Mouse (Mus musculus) myocyte (in vitro differentiated cells): ENCODE measurements at regions not wholly inside any gene's neighbourhood (a gene's known extent, or its start where the extent isn't known, plus 50 kb on each side); places are given as distances from the start of the nearest gene placed in this dataset.

Experiments used
- H3K27me3 ChIP-seq: one replicate; pipeline ENCODE4 v1.6.1; 2011; ENCODE audit not compliant: control insufficient read depth, insufficient read depth, insufficient read length
- H3K36me3 ChIP-seq: one replicate; pipeline ENCODE4 v1.6.1; 2011; ENCODE audit not compliant: control insufficient read depth, insufficient read depth
- H3K4me2 ChIP-seq: one replicate; pipeline ENCODE4 v1.6.1; 2011; ENCODE audit warnings: low read depth, control low read depth
- H3K4me3 ChIP-seq: one replicate; pipeline ENCODE4 v1.5.1; 2011; ENCODE audit warnings: mild to moderate bottlenecking, control low read depth, moderate library complexity
- H3K79me2 ChIP-seq: one replicate; pipeline ENCODE4 v1.6.1; 2011; ENCODE audit not compliant: control insufficient read depth, insufficient read depth
- H3ac ChIP-seq: one replicate; pipeline ENCODE4 v1.6.1; 2011; ENCODE audit not compliant: control insufficient read depth, insufficient read length
- CEBPB ChIP-seq: IDR thresholded peaks from 2 replicates; pipeline ENCODE4 v1.6.1; 2011; ENCODE audit warnings: mild to moderate bottlenecking, moderate library complexity; ENCODE audit not compliant: poor library complexity, insufficient read depth, severe bottlenecking
- E2F4 ChIP-seq: IDR thresholded peaks from one replicate; pipeline ENCODE4 v1.6.1; 2011; ENCODE audit warnings: mild to moderate bottlenecking, control low read depth, moderate library complexity; ENCODE audit not compliant: insufficient read depth
- MAX ChIP-seq: IDR thresholded peaks from one replicate; pipeline ENCODE4 v1.6.1; 2011; ENCODE audit warnings: low read depth, mild to moderate bottlenecking, control low read depth
- MYOD1 ChIP-seq, 3 experiments: IDR thresholded peaks; one replicate each; pipeline ENCODE4 v1.6.1; 2011; ENCODE audit warnings: control low read depth in 2 of 3, low read depth in 2 of 3, mild to moderate bottlenecking in 2 of 3, moderate library complexity in 1 of 3; ENCODE audit not compliant: insufficient read length in 2 of 3, control insufficient read depth in 1 of 3
- MYOG ChIP-seq, 3 experiments: IDR thresholded peaks; one replicate each; pipeline ENCODE4 v1.6.1; 2011; ENCODE audit warnings: control low read depth in 2 of 3, low read depth in 2 of 3, mild to moderate bottlenecking in 2 of 3; ENCODE audit not compliant: insufficient read length in 2 of 3, control insufficient read depth in 1 of 3, insufficient read depth in 1 of 3
- POLR2A ChIP-seq: IDR thresholded peaks from one replicate; pipeline ENCODE4 v1.6.1; 2011; ENCODE audit warnings: low read depth, mild to moderate bottlenecking, control low read depth, moderate library complexity; ENCODE audit not compliant: insufficient read length
- POLR2AphosphoS2 ChIP-seq: IDR thresholded peaks from one replicate; pipeline ENCODE4 v1.6.1; 2011; ENCODE audit warnings: low read depth, control low read depth; ENCODE audit not compliant: insufficient read length
- REST ChIP-seq: IDR thresholded peaks from one replicate; pipeline ENCODE4 v1.6.1; 2011; ENCODE audit warnings: mild to moderate bottlenecking, control low read depth, moderate library complexity; ENCODE audit not compliant: insufficient read depth, insufficient read length
- SRF ChIP-seq: IDR thresholded peaks from one replicate; pipeline ENCODE4 v1.6.1; 2011; ENCODE audit warnings: low read depth; ENCODE audit not compliant: control insufficient read depth, insufficient read length
- TCF12 ChIP-seq: IDR thresholded peaks from one replicate; pipeline ENCODE4 v1.6.1; 2011; ENCODE audit warnings: mild to moderate bottlenecking, control low read depth; ENCODE audit not compliant: poor library complexity, insufficient read depth, severe bottlenecking
- TCF3 ChIP-seq: IDR thresholded peaks from one replicate; pipeline ENCODE4 v1.6.1; 2011; ENCODE audit warnings: low read depth, control low read depth; ENCODE audit not compliant: insufficient read length
- USF1 ChIP-seq: IDR thresholded peaks from one replicate; pipeline ENCODE4 v1.6.1; 2011; ENCODE audit warnings: low read depth, mild to moderate bottlenecking, control low read depth, moderate library complexity

DNA sequence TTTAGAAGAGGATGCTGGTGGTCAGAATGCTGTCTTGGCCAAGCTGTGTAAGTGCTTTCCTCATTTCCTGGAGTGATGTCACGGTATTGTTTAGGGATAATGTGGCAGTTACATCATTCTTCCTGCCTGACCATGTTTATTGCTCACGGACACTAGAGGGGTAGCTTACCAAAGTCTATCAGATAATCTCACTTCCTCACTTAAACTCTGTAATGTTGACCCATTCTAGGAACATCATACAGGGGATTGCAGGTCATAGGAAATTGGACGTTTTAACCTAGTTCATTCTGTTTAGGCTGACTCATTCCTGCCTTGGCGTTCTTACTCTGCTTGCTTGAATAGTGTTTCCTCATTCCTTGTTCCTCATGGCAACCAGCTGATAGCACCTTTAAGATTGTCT is 120.3 kb downstream of the Gm45692 start:
- Histone ChIP-seq H3K36me3 (no peaks in the 10 kb centered on the region), H3K4me2 (peak overlapping the region; percentile 16), H3K79me2 (no peaks in the 10 kb centered on the region), H3ac (no peak overlapping the region), H3K4me3 (no peak overlapping the region), H3K27me3 (no peaks in the 10 kb centered on the region)
- TF ChIP-seq POLR2AphosphoS2 (no peak), CEBPB (0 out of 2 replicates have a peak, but pooled peaks have one; percentile 32), MAX (no peak)

DNA sequence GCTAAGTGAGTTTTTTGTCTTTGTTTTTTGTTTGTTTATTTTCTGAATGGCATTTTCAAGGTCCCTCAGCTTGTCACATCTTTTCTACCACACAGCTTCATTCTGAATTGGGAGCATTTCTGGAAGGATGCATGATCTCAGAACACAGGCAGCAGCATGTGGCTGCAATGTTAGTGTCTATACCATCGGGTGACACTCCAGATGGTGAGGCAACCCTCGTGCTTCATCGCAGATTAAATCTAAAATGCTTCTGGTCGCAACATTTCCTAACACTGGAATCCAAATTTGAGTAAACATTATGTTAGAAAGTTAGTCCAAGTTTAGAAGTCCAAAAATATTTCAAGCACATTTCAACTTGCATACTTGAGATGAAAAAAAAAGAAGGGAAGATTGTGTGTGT is 124.4 kb downstream of the Gm45692 start:
- Histone ChIP-seq H3ac (no peak overlapping the region), H3K4me2 (no peak overlapping the region), H3K4me3 (no peak overlapping the region), H3K27me3 (no peaks in the 10 kb centered on the region), H3K36me3 (no peaks in the 10 kb centered on the region), H3K79me2 (no peaks in the 10 kb centered on the region)
- no peak for TF ChIP-seq E2F4
- TF ChIP-seq CEBPB = no peak
- TF ChIP-seq MAX = no peak
- no peak for TF ChIP-seq POLR2AphosphoS2
- no peak for TF ChIP-seq MYOG (IDR thresholded peaks at IDR 0.05; ENCODE audit: control insufficient read depth in 1 of 3, insufficient read depth in 1 of 3, insufficient read length in 2 of 3, low read depth in 2 of 3)
- TF ChIP-seq TCF3 = no peak
- TF ChIP-seq POLR2A = no peak
- TF ChIP-seq REST = no peak
- TF ChIP-seq USF1 = no peak

DNA sequence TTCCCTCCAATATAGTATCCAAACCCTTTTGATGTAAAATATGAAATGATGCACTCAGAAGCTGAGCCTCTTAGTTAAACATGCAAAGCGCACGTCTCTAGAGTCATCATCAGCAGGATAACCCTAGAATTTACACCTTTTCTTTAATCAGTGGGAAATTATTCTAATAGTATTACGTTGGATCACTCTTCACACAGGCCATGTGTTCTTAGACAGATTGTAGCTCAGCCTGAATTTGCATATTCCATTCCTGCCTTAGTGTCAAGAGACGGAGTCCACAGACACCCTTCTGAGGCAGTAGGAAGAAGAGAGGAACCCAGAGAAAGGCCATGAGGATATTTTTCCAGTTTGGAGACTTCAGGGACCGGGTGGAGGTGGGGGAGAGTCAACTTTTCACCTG is 125.0 kb downstream of the Gm45692 start:
- TF ChIP-seq E2F4 (no peak), POLR2A (no peak), CEBPB (no peak), POLR2AphosphoS2 (no peak), TCF3 (no peak), REST (no peak), TCF12 (no peak), MYOG (IDR thresholded peaks at IDR 0.05; ENCODE audit: control insufficient read depth in 1 of 3, insufficient read depth in 1 of 3, insufficient read length in 2 of 3, low read depth in 2 of 3) (no peak), USF1 (no peak), MYOD1 (IDR thresholded peaks at IDR 0.05; ENCODE audit: control insufficient read depth in 1 of 3, insufficient read length in 2 of 3, low read depth in 2 of 3) (no peak), MAX (no peak), SRF (no peak)

DNA sequence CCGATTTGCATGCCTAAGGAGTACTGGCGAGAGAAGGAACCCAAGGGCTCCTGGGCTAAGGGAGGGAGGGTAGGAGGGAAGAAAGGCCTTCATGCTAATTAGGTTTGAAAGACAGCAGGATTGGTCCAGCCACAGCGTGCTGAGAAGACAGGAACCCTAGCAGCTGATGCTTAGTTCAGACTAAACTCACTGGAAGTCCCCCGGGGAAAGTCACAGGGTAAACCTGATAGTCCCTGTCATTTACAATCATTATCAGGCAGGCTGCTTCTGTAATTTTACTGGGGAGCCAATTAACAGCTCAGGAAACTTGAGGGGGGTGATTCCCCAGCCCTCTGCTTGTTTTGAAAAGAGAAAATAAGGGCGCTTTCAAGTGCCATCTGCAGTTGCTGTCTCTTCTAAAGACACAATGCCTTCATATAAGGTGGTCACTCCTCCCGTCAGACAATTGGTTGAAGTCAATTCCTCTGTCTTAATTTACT is 135.9 kb downstream of the Gm45692 start:
- Histone ChIP-seq H3ac (no peak overlapping the region), H3K4me3 (no peak overlapping the region), H3K79me2 (no peaks in the 10 kb centered on the region), H3K36me3 (no peaks in the 10 kb centered on the region), H3K4me2 (no peak overlapping the region), H3K27me3 (no peaks in the 10 kb centered on the region)
- TF ChIP-seq POLR2A = no peak
- no peak for TF ChIP-seq USF1
- TF ChIP-seq TCF3 = no peak
- TF ChIP-seq TCF12 = no peak
- TF ChIP-seq CEBPB = no peak

More for the DNA sequence above, 125.0 kb downstream of the Gm45692 start:
- no peak overlapping the region for H3K4me3 ChIP-seq
- no peaks in the 10 kb centered on the region for H3K27me3 ChIP-seq
- H3ac ChIP-seq = no peak overlapping the region
- H3K36me3 ChIP-seq = no peaks in the 10 kb centered on the region
- no peak overlapping the region for H3K4me2 ChIP-seq
- no peaks in the 10 kb centered on the region for H3K79me2 ChIP-seq

DNA sequence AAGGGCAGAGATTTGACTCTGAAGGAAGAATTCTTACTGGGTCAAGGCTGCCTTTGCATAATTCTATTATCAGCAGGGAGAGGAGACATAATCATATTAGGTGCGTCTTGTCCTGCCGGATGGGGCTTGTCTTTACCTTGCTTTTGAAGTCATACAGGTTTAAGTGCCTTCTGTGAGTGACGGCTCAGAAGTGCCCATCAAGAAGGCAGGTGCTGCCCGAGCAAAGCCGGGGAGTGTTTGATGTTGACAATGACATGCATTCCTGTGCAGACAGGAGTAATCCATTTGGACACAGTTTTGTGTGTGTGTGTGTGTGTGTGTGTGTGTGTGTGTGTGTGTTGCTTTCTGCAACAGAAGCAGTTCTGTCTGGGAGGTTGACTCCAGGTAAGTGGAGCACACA is 141.0 kb downstream of the Gm45692 start:
- TF ChIP-seq CEBPB (no peak), POLR2AphosphoS2 (no peak), SRF (no peak), MYOD1 (IDR thresholded peaks at IDR 0.05; ENCODE audit: control insufficient read depth in 1 of 3, insufficient read length in 2 of 3, low read depth in 2 of 3) (no peak)
- H3K27me3 ChIP-seq = peaks cover 6% of the 10 kb centered on the region
- no peaks in the 10 kb centered on the region for H3K79me2 ChIP-seq
- no peak overlapping the region for H3K4me2 ChIP-seq
- no peak overlapping the region for H3K4me3 ChIP-seq
- no peaks in the 10 kb centered on the region for H3K36me3 ChIP-seq
- H3ac ChIP-seq = no peak overlapping the region

DNA sequence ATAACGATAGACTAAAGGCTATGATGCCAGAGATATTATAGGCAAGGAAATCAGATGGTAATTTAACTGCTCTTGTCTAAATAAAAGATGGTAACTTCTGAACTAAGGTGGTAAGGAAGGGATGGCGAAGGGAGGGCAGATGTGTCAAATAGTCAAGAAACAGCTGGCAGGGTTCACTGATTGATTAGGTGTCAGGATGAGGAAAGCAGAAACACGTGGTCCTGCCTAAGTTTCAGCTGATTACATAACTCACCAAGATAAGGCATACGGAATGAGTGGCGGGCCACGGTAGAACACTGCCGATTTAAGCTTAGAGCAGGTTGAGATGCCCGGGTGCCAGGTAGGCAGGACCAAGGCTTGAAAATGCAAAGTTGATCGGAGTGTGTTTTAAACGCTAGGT is 143.2 kb downstream of the Gm45692 start:
- TF ChIP-seq USF1 (no peak), MAX (no peak), CEBPB (no peak), POLR2A (no peak), REST (no peak), MYOD1 (IDR thresholded peaks at IDR 0.05; ENCODE audit: control insufficient read depth in 1 of 3, insufficient read length in 2 of 3, low read depth in 2 of 3) (no peak), TCF12 (no peak), E2F4 (no peak), POLR2AphosphoS2 (no peak), MYOG (IDR thresholded peaks at IDR 0.05; ENCODE audit: control insufficient read depth in 1 of 3, insufficient read depth in 1 of 3, insufficient read length in 2 of 3, low read depth in 2 of 3) (no peak), SRF (no peak), TCF3 (no peak)
- H3K4me3 ChIP-seq = no peak overlapping the region
- H3K27me3 ChIP-seq = peaks cover 6% of the 10 kb centered on the region
- H3ac ChIP-seq = no peak overlapping the region
- H3K4me2 ChIP-seq = no peak overlapping the region
- no peaks in the 10 kb centered on the region for H3K79me2 ChIP-seq
- no peaks in the 10 kb centered on the region for H3K36me3 ChIP-seq
